Mouse (Mus musculus): Measurements from ENCODE around the gene P4htm. TPM values are rescaled to one million over a fixed set of nuclear protein-coding genes. Genes with fewer than 3 reads are reported as not detected.
A peak's percentile ranks its signal among the peaks of the same experiment; 100 is the strongest.

Gene P4htm
- total RNA-seq, 2 experiments from 2014 or later: 60.3 to 61.6 TPM

GRCm38 (mm10) chr9:108579344-108579690, 18.1 kb downstream of the P4htm start:
- peak in 1 of 2 experiments; percentile 38 for DNase-seq (ENCODE audit: low spot score in 2 of 2)
- intact Hi-C loops (cut with DNase I): no loop called here

DNA sequence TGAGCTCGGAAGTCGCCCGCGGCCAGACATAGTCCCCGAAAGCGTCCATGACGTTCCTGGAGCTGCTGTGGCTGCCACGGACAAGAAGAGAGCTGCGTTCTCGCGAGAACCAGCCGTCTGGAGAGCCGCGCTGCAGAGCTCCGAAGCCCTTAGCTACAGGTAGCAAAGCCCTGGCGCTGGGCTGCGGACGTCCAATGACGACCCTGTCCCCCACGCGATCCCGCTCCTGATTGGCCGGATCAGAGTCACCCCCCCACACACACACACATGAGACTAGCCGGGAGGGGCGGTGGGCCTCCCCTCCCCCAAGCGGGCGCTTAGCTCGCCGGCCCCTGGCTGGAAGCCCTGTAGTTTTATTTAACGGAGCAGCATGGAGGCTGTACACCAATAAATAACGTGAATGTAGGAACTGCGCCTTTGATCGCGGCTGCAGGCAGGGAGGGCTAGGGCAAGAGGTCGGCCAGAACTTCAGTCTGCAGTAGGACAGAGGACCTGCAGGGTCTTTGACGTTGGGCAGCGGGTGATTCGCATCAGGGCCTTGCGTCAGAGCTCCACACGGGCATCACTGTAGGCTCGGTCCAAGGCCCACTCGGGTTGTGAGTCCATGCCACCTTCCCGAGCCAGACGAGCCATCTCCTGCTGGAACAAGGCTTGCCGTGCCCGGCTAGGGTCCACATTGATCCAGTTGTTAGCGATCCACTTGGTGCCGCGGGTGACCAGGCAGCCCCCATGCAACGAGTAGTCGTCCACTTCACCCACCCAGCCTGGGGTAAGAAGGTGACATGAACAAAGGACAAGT, 18.7 kb downstream of the P4htm start, which contains the start of gene Wdr6:
Wdr6 (minus strand) TSS at position 195 of the 799 bp plus-strand sequence.
- intact Hi-C loops (cut with DNase I): no loop called here
- DNase-seq (ENCODE audit: low spot score in 2 of 2): peak; percentile 94 to 98

GRCm38 (mm10) chr9:108577934-108578544, 19.4 kb downstream of the P4htm start:
- intact Hi-C loops (cut with DNase I): no loop called here
- DNase-seq (ENCODE audit: low spot score in 2 of 2): peak in 1 of 2 experiments; percentile 78

- no peak for DNase-seq (ENCODE audit: low spot score in 2 of 2)
- intact Hi-C loops (cut with DNase I): no loop called here
These were observed 20.4 kb downstream of the P4htm start for GRCm38 (mm10) chr9:108577025-108577424.

GRCm38 (mm10) chr9:108575321-108576297, 21.9 kb downstream of the P4htm start:
- intact Hi-C loops (cut with DNase I): no loop called here
- no peak for DNase-seq (ENCODE audit: low spot score in 2 of 2)

DNA sequence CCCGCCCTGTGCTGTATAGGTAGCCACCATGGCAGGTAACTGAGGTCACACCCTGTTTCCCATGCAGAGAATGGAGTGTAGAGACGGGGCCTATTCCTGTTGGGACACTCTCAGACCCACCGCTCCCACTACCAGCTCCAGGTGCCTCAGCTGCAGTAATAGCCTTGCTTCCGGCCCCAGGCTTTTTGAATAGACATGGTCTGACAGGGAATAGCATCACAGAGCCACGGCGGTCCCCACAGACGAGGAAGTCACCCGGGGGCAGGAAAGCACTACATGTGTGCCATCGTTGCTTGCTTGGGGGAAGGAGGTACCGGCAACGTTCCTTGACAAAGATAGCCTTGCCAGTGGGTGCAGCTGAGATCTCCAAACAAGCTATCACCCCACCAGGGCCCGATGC, 22.5 kb downstream of the P4htm start:
- DNase-seq (ENCODE audit: low spot score in 2 of 2): no peak
- intact Hi-C loops (cut with DNase I): no loop called here

- intact Hi-C loops (cut with DNase I): no loop called here
- peak in 1 of 2 experiments; percentile 85 for DNase-seq (ENCODE audit: low spot score in 2 of 2)
These were observed 23.4 kb downstream of the P4htm start for GRCm38 (mm10) chr9:108573774-108574690.

GRCm38 (mm10) chr9:108572321-108572720, 25.1 kb downstream of the P4htm start:
- intact Hi-C loops (cut with DNase I): no loop called here
- DNase-seq (ENCODE audit: low spot score in 2 of 2): no peak

GRCm38 (mm10) chr9:108571401-108571973, 26.0 kb downstream of the P4htm start:
- intact Hi-C loops (cut with DNase I): no loop called here

DNA sequence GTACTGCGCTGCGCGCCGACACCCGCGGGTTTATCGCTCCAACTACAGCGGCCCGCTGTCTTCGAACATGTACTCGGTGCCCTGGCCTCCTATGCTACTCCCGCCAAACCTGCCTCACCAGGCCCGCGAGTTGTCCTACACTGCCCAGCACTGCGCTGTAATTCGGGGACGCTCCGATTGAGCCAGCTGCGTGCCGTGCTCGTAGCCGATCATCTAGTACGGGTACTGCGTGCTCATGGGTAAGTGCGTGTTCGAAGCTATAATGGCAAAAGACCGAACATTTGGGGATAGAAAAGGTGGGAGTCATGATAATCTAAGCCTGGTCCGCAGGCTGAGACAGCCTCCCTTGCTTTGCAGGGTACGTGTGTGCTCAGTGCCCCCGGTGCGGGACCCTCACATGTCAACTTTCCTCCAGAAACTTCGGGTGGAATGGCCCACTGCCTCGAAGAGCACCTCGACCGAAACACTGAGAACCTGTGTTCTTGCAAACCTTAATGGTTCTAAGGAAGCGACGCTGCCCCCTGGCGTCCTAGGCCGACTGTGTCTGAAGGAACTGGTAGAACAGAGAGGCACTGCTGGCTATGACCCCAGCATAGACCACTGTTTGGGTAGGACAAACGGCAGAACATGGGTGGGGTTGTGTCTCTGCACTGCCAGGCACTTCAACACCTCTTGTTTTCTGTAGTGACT, 27.1 kb downstream of the P4htm start:
- intact Hi-C loops (cut with DNase I): no loop called here
- DNase-seq (ENCODE audit: low spot score in 2 of 2): peak; percentile 78 to 81

More at GRCm38 (mm10) chr9:108571401-108571973, 26.0 kb downstream of the P4htm start:
- DNase-seq (ENCODE audit: low spot score in 2 of 2): no peak

DNA sequence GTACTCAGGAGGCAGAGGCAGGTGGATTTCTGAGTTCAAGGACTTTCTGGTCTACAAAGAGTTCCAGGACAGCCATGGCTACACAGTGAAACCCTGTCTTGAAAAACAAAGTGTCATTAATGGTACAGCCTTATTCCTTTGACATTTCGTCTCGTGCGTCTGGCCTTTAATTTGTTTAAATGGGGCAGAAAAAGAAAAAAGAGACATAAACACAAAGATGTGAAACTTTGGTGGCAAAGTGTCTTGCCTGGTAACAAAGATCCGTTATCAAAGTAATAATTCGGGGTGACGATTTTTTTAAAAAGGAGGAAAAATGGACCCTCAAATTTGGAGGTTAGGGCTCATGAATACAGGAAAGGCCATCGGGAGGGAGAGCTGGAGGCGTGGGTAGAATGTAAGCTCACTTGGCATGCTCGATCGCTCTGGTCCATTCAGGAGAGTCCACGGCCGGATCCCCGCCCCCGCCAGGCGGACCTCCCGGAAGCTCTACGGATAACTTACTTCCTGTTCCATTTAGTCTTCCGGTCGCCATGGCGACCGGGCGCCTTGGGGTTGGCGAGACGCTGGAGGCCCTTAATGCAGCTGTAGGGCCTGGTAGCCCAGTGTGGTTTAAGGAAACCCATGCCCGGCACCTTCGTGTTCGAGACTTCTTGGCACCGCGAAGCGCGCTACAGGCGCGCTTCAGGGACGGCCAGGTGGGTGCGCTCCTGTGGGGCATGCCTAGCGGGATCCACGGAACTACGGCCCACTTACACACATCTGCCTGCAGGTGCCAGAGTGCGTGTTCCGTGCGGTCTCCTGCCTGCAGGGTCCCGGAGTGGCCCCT, 27.9 kb downstream of the P4htm start, which contains the start of gene Dalrd3:
Dalrd3 (plus strand) TSS at position 506 of the 826 bp plus-strand sequence.
- intact Hi-C loops (cut with DNase I): no loop called here
- DNase-seq (ENCODE audit: low spot score in 2 of 2): peak; percentile 92

DNA sequence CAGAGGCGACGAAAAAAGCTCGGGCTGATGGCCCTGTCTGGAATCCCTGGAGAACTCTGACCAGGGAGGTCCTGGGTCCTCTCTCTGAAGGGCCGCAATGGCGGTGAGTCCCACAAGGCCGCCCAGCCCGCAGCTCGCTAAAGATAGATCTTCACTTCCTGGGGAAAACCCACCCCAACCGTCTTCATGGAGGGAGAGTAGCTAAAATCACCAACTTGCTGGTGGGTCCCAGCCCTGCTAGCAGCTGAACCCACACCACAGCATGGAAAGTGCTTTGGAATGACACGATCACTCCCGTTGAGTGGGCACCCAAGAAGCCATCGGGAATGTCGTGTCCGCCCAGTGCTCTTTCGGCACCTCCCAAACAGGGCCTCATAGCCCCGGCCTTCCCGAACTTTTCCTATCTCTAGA, 29.0 kb downstream of the P4htm start:
- intact Hi-C loops (cut with DNase I): no loop called here
- no peak for DNase-seq (ENCODE audit: low spot score in 2 of 2)

DNA sequence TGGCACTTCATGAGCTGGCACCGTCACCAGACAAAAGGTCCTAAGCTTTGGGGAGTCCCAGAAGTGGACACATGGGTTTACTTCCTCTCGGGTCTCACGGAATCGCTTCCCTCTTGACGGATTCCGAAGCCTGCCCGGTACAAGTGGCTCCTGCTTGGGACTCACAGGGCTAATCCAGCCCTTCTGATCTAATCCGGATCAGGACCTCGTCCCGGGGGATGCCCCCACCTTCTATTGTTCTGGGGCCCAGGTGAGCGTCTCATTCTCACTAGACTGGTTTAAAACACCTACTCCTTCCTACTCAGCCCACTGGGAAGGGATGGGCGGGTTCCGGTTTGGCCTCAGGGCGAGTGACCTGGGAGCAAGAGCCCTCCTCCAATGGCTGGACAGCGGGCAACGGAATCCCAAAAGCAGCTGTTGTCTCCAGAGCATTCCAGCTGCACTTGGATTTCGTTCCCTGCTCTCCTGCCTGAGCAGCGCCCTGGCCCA, 29.5 kb downstream of the P4htm start:
- intact Hi-C loops (cut with DNase I): no loop called here
- DNase-seq (ENCODE audit: low spot score in 2 of 2): no peak

- intact Hi-C loops (cut with DNase I): no loop called here
- DNase-seq (ENCODE audit: low spot score in 2 of 2): peak; percentile 97
These were observed 30.4 kb downstream of the P4htm start, which contains the start of gene Ndufaf3 for GRCm38 (mm10) chr9:108566815-108567776. Ndufaf3 (minus strand) TSS chr9:108567434.
